Mouse (Mus musculus): ENCODE data around the gene Rfc2.

The Rfc2 gene

GRCm38 (mm10) chr5:134567445-134567844, 13.7 kb upstream of the Rfc2 start:
- no peak for DNase-seq

- DNase-seq = no peak
Measured at GRCm38 (mm10) chr5:134568030-134568429, 13.1 kb upstream of the Rfc2 start.

- DNase-seq = no peak
Measured at GRCm38 (mm10) chr5:134568964-134569491, 12.1 kb upstream of the Rfc2 start.

- peak; percentile 45 for DNase-seq
Measured at GRCm38 (mm10) chr5:134571730-134572507, 9.2 kb upstream of the Rfc2 start.

- DNase-seq = no peak
Measured at GRCm38 (mm10) chr5:134572508-134573214, 8.5 kb upstream of the Rfc2 start.

GRCm38 (mm10) chr5:134575833-134576232, 5.3 kb upstream of the Rfc2 start:
- no peak for DNase-seq

GRCm38 (mm10) chr5:134576517-134577220, 4.5 kb upstream of the Rfc2 start:
- DNase-seq = no peak

GRCm38 (mm10) chr5:134577534-134577933, 3.6 kb upstream of the Rfc2 start:
- no peak for DNase-seq

GRCm38 (mm10) chr5:134579135-134579534, 2.0 kb upstream of the Rfc2 start:
- DNase-seq = no peak

- peak; percentile 98 for DNase-seq
Measured at GRCm38 (mm10) chr5:134582221-134582907, 1.2 kb downstream of the Rfc2 start.

GRCm38 (mm10) chr5:134583006-134583883, 2.1 kb downstream of the Rfc2 start:
- no peak for DNase-seq

GRCm38 (mm10) chr5:134583884-134584213, 2.7 kb downstream of the Rfc2 start:
- no peak for DNase-seq

GRCm38 (mm10) chr5:134584798-134585197, 3.6 kb downstream of the Rfc2 start:
- DNase-seq = no peak

- DNase-seq = no peak
Measured at GRCm38 (mm10) chr5:134589900-134590299, 8.7 kb downstream of the Rfc2 start.

GRCm38 (mm10) chr5:134592026-134592581, 10.9 kb downstream of the Rfc2 start:
- DNase-seq = no peak

- no peak for DNase-seq
Measured at GRCm38 (mm10) chr5:134593093-134593492, 11.9 kb downstream of the Rfc2 start.

GRCm38 (mm10) chr5:134597711-134598110, 16.5 kb downstream of the Rfc2 start:
- no peak for DNase-seq

GRCm38 (mm10) chr5:134604376-134604775, 23.2 kb downstream of the Rfc2 start:
- no peak for DNase-seq

GRCm38 (mm10) chr5:134606314-134606713, 25.1 kb downstream of the Rfc2 start:
- DNase-seq = peak; percentile 26

GRCm38 (mm10) chr5:134607121-134607520, 26.0 kb downstream of the Rfc2 start:
- DNase-seq = peak; percentile 21

- no peak for DNase-seq
Measured at GRCm38 (mm10) chr5:134609916-134610643, 28.9 kb downstream of the Rfc2 start.

All from thymus, postnatal 25 days (tissue).